9 mouse cellular contexts compared by ENCODE assay signal in the genomic region with DNA sequence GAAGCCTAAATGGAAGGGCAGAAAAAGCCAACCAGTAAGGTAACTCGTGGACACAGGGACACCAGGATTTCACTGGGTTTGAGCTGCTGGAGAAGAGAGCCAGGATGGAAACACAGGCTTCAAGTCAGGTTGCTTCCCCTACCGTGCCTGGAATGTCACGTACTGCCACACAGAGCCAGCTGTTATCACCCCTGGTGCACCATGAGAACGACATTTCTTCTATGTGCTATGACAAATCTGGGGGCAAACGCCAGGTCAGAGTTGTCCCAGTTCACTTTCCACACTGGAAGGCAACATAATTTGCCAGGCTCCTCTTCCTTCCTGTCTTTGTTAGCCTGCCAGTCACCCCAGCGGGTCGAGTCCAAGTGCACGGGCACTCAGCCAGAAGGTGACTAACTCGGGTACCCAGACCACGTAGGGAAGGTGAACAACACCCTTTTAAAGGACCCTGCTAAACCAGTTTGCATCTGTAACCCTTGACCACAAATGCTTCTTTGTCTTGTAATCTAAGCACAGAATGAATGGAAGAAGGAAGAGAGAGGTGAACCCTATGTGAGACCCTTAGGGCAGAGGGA. TPM values are rescaled to one million over a fixed set of nuclear protein-coding genes. Genes with fewer than 3 reads are reported as not detected.
A peak's percentile ranks its signal among the peaks of the same experiment; 100 is the strongest.
DNase-seq lines count a peak whose midpoint lies in the region; ATAC-seq and TF ChIP-seq lines count a peak whose summit lies in the region.
"Had no signal": no experiment of that assay in that cellular context is flagged by ENCODE, and none has a peak within 500 bp of the region (broad histone marks: within the 10 kb centered on the region; RNA-seq: fewer than 3 reads in every experiment).

No protein-coding gene starts in this region.

- 42% methylated on average over 10 of the region's 10 CpGs for WGBS in heart, embryonic 12.5 days
- 55% methylated on average over 10 of the region's 10 CpGs for WGBS in kidney, embryonic 16.5 days
- WGBS in small intestine, adult 2 months: 16% methylated on average over 10 of the region's 10 CpGs

- DNase-seq in adrenal gland, postnatal 10 days: peak; percentile 69
- DNase-seq in right cerebral cortex, adult 18-20 months: no peak
- no peak for DNase-seq in right cerebral cortex, postnatal 36 days (ENCODE audit: low spot score in 2 of 2)
- no peak for DNase-seq in spleen, postnatal 4 days (ENCODE audit: low spot score in 2 of 2)

- H3K4me1 ChIP-seq in heart, embryonic 12.5 days (replicated peaks): peaks cover 10% of the 10 kb centered on the region; the same call in 1 of the 2 replicates
- no peaks in the 10 kb centered on the region for H3K4me1 ChIP-seq in kidney, embryonic 16.5 days (ENCODE audit: insufficient read depth, low read length)
- peaks cover 8% of the 10 kb centered on the region; the same call in 1 of the 2 replicates for H3K4me1 ChIP-seq in small intestine, adult 2 months (ENCODE audit: control insufficient read depth, insufficient read depth, insufficient read length, low read length)

- TF ChIP-seq POLR2A in small intestine, adult 2 months (IDR thresholded peaks at IDR 0.05; ENCODE audit: low read depth, low read length): no peak

- peaks cover 7% of the 10 kb centered on the region for H3K9me3 ChIP-seq in heart, embryonic 12.5 days (replicated peaks)
- peaks cover 5% of the 10 kb centered on the region; the same call in 1 of the 2 replicates for H3K9me3 ChIP-seq in kidney, embryonic 16.5 days (ENCODE audit: low read length)

- H3K27me3 ChIP-seq in heart, embryonic 12.5 days (replicated peaks): no peaks in the 10 kb centered on the region; the same call in 1 of the 2 replicates
- H3K27me3 ChIP-seq in kidney, embryonic 16.5 days (ENCODE audit: insufficient read depth, low read length): no peaks in the 10 kb centered on the region
- H3K27me3 ChIP-seq in small intestine, adult 2 months (ENCODE audit: control insufficient read depth, insufficient read depth, low read length): no peaks in the 10 kb centered on the region

- ATAC-seq in heart, embryonic 12.5 days (ENCODE audit: insufficient number of reproducible peaks, low FRiP score): peak; percentile 53
- peak; percentile 65; the same call in 1 of the 2 replicates for ATAC-seq in kidney, embryonic 16.5 days (ENCODE audit: low FRiP score, low TSS enrichment)

- no peak overlapping the region for H3K4me3 ChIP-seq in heart, embryonic 12.5 days
- no peak overlapping the region for H3K4me3 ChIP-seq in kidney, embryonic 16.5 days (ENCODE audit: low read length)
- H3K4me3 ChIP-seq in small intestine, adult 2 months (ENCODE audit: low read depth, low read length): no peak overlapping the region

- no peak overlapping the region for H3K9ac ChIP-seq in heart, embryonic 12.5 days
- H3K9ac ChIP-seq in kidney, embryonic 16.5 days (replicated peaks; ENCODE audit: low read length): no peak overlapping the region

- no peaks in the 10 kb centered on the region for H3K36me3 ChIP-seq in heart, embryonic 12.5 days
- H3K36me3 ChIP-seq in kidney, embryonic 16.5 days (ENCODE audit: insufficient read depth, low read length): no peaks in the 10 kb centered on the region
- no peaks in the 10 kb centered on the region for H3K36me3 ChIP-seq in small intestine, adult 2 months (ENCODE audit: control insufficient read depth, insufficient read depth, low read length)

- TF ChIP-seq CTCF in small intestine, adult 2 months (IDR thresholded peaks at IDR 0.05; ENCODE audit: extremely low read depth, insufficient read length, insufficient replicate concordance, low read depth, low read length): no peak

- H3K4me2 ChIP-seq in heart, embryonic 12.5 days: no peak overlapping the region
- no peak overlapping the region for H3K4me2 ChIP-seq in kidney, embryonic 16.5 days (replicated peaks; ENCODE audit: low read depth, low read length)

- H3K27ac ChIP-seq in heart, embryonic 12.5 days (ENCODE audit: poor library complexity, severe bottlenecking): 0 out of 2 replicates have a peak overlapping the region, but pooled peaks have one; percentile 36
- H3K27ac ChIP-seq in kidney, embryonic 16.5 days (ENCODE audit: low read length): peak overlapping the region; percentile 58
- H3K27ac ChIP-seq in small intestine, adult 2 months (ENCODE audit: insufficient read depth, low read depth, low read length): peak overlapping the region; percentile 34

RNA-seq across cellular contexts. Expression of gene Smurf1, which starts 13.0 kb away (rescaled TPM):
- 10 to 100 TPM; 20.6 to 23.4 TPM for total RNA-seq in adrenal gland, postnatal 10 days (2021)
- 18.7 and 21.6 TPM in 2 replicates for polyA plus RNA-seq in heart, embryonic 12.5 days (2016; fragmentation: Nextera tagmentation; extraction: Ambion mirVana)
- 9.5 and 14.0 TPM in 2 replicates for polyA plus RNA-seq in kidney, embryonic 16.5 days (2015; fragmentation: Nextera tagmentation; extraction: Ambion mirVana)
- 12.0 and 19.5 TPM in 2 replicates for polyA plus RNA-seq in small intestine, adult 2 months (2012; rRNA removed)

RNA-seq across cellular contexts. Expression of gene Gm4871, which starts 53.9 kb away (rescaled TPM):
- total RNA-seq in adrenal gland, postnatal 10 days (2021): not detected
- not detected in 2 replicates for polyA plus RNA-seq in heart, embryonic 12.5 days (2016; fragmentation: Nextera tagmentation; extraction: Ambion mirVana)
- not detected in 2 replicates for polyA plus RNA-seq in kidney, embryonic 16.5 days (2015; fragmentation: Nextera tagmentation; extraction: Ambion mirVana)
- not detected in 2 replicates for polyA plus RNA-seq in small intestine, adult 2 months (2012; rRNA removed)
- total RNA-seq: gastrocnemius, postnatal 4 days had no signal
- polyA plus RNA-seq: limb, embryonic 11.5 days had no signal
